Mouse (Mus musculus): ENCODE results near the gene Hexa.

The Hexa gene

DNA sequence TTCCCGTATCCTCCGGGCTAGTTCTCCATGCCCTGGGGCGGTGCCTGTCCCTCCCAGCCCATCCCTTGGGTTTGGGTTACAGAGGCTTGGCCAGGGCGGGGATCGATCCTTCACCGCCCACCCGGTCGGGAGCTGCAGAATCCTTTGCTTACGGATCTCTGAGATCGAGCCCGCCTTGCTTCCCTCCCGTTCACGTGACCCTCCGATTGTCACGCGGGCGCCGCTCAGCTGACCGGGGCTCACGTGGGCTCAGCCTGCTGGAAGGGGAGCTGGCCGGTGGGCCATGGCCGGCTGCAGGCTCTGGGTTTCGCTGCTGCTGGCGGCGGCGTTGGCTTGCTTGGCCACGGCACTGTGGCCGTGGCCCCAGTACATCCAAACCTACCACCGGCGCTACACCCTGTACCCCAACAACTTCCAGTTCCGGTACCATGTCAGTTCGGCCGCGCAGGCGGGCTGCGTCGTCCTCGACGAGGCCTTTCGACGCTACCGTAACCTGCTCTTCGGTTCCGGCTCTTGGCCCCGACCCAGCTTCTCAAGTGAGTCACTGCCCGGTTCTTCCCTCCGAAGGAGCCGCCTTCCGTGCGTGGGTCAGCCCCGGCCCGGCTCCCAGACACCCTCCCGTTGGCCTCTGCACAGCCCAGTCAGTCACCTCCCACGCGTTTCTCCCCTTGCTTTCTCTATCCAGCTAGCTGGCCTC is at the start of gene Hexa, which contains the start of gene Tmem202:
TSS of gene Hexa (plus strand) at position 100 of the 697 bp plus-strand sequence.
TSS of gene Tmem202 (minus strand) at position 407 of the 697 bp plus-strand sequence.
- peak; percentile 41 to 58 for DNase-seq (ENCODE audit: low read depth in 2 of 2, low spot score in 2 of 2)

DNA sequence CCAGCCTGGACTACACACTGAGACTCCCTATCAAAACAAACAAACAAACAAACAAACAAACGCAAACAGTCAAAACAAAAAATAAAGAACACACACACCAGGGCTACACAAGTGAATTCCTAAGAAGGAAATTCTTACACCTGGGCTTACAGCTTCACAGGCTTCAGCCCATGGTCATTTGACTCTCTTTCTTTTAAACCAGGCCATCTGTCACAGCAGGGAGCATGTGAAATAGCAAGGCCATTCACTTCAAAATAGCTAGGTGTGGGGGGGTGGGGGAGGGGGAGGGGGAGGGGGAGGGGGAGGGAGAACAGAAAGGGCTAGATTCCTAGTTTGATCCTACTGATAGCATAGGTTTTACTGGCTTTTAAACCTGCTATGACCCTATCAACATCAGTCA is 31.2 kb upstream of the Hexa start:
- DNase-seq (ENCODE audit: low read depth in 2 of 2, low spot score in 2 of 2), result no peak

DNA sequence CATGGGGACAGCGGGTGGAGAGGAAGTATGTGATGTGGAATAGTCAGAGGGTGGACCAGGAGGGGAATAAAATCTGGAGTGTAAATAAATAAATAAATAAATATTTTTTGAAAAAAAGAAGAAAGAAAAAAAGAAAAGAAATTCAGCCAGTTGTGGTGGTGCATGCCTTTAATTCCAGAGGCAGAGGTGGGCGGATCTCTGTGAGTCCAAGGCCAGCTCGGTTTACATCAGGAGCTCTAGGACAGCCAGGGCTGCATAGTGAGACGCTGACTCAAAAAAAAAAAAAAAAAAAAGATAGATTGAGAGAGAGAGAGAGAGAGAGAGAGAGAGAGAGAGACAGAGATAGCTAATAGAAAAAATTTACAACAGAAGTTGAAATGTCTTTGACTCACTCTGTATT is 27.0 kb upstream of the Hexa start:
- DNase-seq (ENCODE audit: low read depth in 2 of 2, low spot score in 2 of 2), result no peak

DNA sequence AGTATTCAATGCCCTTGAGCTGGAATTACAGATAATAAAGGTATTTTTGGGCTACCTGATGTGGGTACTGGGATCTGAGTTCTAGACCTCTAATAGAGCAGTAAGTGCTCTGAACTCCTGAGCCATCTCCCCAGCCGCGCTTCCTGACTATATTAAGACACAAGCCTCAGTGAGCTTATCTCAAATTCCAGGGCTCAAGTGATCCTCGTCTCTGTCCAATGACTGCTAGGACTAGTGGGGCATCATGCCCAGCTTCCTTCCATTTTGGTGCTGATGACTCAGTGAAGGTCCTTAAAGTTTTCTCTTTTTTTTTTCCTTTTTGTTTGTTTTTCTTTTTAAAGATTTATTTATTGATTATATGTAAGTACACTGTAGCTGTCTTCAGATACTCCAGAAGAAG is 24.3 kb upstream of the Hexa start:
- DNase-seq (ENCODE audit: low read depth in 2 of 2, low spot score in 2 of 2), result no peak

DNA sequence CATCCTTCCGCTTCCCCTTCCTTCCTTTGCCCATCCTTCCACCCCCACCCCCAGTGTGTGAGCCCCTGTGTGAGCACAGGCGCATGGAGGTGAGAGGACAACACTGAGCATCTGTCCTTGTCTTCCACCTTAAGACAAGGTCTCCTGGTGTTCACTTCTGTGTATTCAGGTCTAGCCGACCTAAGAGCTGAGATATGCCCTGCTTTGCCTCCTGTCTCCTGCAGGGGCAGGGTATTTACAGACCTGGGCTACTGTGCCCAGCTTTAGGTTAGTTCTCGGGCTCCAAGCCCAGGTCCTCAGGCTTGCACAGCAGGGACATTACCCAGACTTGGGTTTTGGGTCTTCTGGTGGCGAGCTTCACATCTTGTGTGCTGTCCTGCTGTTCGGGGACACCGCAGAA is 22.2 kb upstream of the Hexa start:
- peak; percentile 13 to 19 for DNase-seq (ENCODE audit: low read depth in 2 of 2, low spot score in 2 of 2)

DNA sequence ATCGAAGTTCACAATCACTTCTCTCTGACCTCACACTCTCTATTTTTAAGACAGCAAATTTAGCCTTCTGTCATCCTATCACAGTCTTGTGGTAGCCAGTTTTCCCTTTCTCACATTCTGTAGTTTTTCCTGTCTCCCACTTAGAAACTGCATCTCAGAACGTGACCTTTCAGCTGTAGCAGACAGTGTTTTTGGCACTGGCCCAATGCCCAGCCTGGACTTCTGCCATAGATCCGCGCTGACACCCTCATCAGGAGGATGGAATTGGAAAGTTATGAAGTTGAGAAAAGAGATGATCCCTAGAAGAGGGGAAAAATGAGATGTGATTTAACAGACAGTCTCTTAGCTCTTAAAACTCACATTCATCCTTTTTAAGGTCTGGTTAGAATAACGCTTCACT is 20.4 kb upstream of the Hexa start:
- DNase-seq (ENCODE audit: low read depth in 2 of 2, low spot score in 2 of 2), result no peak

DNA sequence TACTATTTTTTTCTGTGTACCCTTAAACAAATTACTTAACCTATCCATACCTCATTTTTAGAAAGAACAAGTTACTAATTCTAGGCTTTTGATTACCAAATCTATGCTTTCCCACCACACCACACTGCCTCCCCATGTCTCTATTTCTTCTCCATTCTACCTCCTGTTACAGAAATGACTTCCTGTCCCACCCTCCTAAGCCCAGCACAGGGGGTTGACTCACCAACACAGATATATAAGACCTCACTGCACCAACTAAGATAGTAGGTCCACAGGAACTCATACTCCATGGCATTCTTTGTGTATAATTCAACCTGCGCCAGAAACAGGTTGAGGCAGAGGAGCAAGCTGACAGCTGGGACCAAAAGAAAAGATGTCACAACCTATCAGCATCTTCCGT is 19.9 kb upstream of the Hexa start:
- no peak for DNase-seq (ENCODE audit: low read depth in 2 of 2, low spot score in 2 of 2)

DNA sequence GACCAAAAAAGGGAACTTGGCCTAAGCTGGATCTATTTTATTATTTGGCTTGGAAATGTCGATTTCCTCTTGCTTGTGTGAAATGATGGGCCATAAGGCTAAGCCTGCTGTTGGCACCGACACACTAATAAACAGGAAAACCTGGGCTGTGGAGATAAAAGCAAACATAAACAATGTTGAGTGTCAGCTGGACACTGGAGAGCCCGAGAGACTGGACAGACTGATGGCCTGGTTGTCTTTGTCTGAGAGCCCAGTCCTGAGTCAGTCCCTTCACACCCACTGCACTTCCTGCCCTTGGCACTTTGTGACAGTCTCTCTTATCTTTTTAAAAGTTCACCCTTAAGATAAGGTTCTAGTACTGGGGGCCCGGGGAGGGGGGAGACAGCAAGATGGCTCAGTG is 16.4 kb upstream of the Hexa start:
- DNase-seq (ENCODE audit: low read depth in 2 of 2, low spot score in 2 of 2), result no peak

DNA sequence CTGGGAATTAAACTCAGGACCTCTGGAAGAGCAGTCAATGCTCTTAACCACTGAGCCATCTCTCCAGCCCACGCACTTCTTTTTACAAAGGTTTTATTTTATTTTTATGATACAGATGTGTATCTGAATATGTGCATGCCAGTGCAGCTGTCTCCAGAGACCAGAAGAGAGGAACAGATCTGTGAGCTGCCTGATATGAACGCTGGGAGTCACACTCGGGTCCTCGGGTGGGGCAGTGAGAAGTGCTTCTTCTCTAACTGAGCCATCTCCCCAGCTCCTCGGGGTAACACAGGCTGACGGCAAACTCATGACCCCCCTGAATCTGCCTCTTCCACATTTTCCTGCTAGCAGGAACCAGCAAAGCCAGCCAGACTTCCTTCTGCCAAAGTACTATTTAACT is 12.6 kb upstream of the Hexa start:
- no peak for DNase-seq (ENCODE audit: low read depth in 2 of 2, low spot score in 2 of 2)

DNA sequence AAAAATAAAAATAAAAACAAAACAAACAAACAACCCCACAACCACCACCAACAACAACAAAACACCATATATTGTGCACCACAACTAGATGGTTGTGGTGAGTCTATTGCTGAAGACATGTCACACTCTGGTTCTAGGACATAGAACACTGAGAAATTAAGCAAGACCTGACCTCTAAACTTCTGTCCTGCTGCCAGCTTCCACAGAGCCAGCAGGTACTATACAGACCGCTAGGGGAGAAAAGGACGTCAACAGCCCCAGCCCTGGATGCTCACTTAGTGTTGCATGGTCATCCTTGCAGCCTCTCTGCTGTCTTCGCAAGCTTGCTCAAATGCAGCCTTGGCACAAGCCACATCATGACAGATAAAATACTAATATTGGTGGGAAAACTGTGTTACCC is 11.8 kb upstream of the Hexa start:
- DNase-seq (ENCODE audit: low read depth in 2 of 2, low spot score in 2 of 2), result no peak

DNA sequence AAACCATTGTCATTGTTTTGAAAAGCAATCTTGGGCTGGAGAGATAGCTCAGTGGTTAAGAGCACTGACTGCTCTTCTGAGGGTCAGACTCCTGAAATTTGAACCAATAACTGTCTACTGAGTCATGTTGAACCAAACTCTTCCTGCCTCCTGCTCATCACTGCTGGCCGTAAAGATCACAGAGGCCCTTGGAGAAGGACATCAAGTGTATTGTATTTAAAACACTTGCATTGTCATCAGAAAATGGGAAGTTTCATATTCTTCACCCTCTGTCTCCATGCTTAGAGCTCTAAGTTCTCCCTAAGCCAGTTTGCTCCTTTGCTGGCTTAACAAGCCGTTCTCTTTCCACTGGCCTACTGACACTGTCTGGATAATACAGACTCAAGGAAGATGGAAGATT is 11.1 kb upstream of the Hexa start:
- no peak for DNase-seq (ENCODE audit: low read depth in 2 of 2, low spot score in 2 of 2)

DNA sequence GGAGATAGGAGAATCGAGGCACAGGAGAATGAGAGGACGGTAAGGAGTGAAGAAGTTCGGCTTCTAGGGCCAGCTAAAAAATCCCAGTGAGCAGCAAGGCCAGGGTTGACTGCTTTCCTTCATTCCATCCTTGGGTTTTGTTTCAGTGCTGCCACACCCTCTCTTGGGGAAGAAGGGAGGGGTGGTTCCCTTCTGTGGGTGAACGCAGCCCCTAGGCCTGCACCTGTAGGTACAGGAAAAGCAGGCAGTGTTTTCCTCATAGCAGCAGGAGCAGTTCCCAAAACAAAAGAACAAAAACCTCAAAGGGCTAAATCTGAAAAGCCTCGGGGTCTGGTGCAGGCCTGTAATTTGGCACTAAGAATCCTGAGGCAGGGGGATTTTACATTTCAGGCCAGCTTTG is 7.7 kb upstream of the Hexa start:
- DNase-seq (ENCODE audit: low read depth in 2 of 2, low spot score in 2 of 2), result no peak

DNA sequence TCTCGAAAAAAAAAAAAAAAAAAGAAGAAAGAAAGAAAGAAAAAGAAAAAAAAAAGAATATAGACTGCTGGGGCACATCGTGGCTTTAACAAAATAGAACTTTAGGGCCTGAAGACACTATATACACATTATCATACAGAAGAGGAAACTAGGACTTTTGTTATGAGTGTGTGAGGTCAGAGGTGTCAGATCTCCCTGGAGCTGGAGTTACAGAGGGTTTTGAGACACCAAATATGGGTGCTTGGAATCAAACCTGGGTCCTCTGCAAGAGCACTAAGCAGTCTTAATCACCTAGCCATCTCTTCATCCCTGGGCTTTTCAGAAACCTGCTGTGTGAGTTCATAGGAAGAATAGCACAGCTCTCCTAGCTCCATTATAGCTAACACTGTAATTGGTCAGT is 5.9 kb upstream of the Hexa start:
- no peak for DNase-seq (ENCODE audit: low read depth in 2 of 2, low spot score in 2 of 2)

DNA sequence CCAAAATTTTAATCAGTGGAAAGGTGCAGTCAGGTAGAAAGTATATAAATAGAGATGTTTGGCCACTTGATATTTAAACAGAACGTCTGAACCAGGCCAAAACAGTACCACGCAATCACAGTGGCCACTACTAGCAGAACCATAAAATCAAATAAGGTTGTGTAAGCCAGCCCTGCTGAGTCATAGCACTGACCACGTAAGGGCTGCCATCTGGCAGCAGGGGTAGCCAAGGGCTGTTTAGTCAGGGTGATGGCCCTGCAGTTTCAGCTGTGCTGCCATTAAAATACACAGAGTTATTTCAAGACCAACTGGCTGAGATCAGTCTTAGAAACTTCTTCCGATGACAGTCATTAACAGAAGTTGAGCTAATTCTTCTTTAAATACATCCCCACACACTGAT is 5.5 kb upstream of the Hexa start:
- no peak for DNase-seq (ENCODE audit: low read depth in 2 of 2, low spot score in 2 of 2)

DNA sequence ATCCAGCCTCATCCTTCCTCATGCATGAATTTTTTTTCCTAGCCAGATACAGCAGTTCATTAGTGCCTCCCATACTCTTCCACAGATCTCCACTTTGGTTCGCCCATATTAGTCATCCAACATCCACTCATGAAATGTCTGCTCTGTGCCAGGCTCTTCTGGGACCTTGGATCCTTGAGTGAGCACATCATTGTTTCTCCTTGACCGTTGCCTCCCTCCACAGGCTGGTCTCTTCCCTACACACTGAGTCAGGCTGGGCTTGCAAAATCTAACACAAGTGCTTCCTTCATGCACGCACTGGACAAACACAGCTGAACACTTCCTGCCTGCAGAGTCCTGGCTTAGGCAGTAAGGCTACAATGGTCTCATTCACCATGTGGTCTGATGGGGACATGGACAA is 1.7 kb upstream of the Hexa start:
- no peak for DNase-seq (ENCODE audit: low read depth in 2 of 2, low spot score in 2 of 2)

DNA sequence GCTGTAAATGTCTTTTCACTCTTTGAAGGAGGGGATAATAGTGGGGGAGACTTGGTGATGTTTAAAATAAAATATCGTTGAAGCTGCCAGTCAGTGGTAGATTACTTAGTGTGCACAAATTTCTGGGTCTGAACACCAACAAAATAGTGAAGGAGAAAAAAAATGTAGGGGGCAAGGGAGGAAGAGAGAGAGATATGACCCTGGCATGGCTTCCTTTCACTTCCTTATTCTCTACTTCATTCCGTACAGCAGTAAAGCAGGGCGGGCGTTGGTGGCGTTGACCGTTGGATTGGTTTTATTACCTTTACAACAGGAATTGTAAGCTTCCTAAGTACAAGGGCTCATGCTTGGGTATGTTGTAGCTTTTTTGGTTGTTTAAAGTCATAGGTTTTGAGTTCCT is 2.3 kb downstream of the Hexa start:
- no peak for DNase-seq (ENCODE audit: low read depth in 2 of 2, low spot score in 2 of 2)

DNA sequence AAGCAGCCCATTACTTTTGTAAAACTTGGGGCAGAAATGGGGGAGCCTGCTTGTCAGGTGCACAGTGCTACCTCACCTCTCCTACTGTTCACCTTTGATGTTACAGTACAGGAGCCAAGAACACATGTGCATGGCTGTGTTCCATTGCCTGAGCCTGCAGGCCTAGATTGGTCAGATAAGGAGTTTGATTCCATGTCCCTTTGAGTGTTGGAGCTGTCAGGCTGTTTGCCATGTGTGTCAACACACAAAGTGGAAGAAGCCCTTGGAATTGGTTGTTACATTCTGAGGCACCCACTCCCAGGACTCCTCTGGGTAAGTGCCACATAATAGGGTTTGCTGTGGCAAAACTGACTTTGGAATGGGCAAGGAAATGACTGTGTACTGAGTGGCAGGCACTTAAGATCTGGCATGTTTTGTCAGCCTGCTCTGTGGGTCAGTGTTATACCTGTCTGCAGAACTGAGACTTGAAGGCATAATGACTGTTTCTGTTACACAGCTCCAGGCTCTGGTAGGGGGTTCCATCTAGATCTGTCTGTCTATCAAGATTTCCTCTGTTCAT is 3.5 kb downstream of the Hexa start:
- DNase-seq (ENCODE audit: low read depth in 2 of 2, low spot score in 2 of 2), result no peak

DNA sequence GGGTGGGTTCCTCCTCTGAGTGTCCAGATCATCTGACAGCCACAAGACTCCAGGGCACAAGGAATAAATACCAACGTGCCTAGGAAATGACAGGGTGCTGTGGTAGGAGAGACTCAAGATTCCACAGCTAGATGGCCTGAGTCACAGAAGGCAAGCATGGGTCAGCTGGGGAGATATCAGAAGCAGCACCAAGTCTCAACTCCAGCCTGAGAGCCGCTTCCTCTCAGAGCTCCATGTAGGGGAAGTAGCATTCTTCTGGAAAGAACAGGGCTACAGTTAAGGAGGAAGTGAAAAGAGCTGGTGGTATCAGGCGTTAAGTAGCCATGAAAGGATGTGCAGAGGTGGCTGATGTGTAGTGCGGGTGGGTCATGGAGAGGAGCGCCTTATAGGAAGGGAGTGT is 5.4 kb downstream of the Hexa start:
- DNase-seq (ENCODE audit: low read depth in 2 of 2, low spot score in 2 of 2), result no peak

DNA sequence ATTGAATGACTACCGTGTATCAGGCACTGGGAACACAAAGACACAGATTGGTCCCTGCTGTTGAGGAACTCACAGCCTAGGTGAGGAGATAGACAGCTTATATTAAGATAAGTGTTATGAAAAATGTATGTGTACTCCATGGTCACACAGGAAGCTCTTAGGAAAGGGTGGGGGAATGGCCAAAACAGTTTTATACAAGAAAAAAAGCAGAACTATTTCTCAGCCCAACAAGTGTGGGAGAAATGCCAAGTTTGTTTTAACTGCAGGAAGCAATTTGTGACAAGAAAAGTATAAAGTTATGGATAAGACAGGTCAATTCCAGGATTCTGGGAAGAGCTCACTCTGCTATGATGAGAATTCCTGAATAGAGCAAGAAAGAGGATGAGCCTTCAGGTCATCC is 8.5 kb downstream of the Hexa start:
- DNase-seq (ENCODE audit: low read depth in 2 of 2, low spot score in 2 of 2), result no peak

DNA sequence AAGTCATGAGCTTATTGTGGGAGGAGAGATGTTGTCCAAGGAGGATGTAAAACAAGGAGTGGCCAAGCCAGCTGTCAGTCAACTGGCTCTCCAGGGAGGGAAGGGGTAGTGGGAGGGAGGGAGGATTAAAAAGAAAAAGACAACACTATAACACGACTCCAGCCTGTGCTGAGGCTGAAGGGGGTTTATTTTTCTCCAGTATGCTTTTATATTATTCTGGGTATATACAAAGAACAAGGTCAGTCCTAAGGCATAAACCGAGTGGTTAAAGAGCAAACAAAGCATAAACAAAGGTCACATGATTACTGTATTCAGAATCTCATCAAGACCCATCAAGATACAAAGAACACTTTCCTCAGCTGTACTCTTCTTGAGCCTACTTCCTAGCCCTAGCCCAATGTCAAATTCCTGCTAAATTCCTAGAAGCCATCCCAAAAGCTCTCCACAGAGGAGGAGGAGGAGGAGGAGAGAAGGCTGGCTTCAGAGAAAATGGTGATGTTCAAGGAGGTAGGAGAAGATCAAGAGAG is 9.7 kb downstream of the Hexa start:
- no peak for DNase-seq (ENCODE audit: low read depth in 2 of 2, low spot score in 2 of 2)

DNA sequence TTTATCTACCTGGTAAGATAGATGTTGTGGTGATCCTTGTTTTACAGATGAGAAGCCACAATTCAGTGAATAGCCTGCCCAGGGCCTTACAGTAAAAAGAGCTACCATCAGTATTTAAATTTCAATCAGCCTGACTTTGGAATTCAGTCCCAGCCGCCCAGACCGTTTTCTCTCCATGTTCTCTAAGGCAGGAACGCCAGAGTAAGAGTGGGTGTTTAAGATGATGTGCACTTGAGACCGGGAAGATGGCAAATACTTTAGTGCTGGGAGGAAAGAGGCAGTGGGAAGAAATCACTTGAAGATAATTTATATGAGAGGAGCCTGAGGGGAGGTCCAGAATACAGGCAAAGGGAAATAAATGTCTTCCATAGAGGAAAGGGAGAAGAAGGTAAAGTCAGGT is 10.7 kb downstream of the Hexa start:
- no peak for DNase-seq (ENCODE audit: low read depth in 2 of 2, low spot score in 2 of 2)

DNA sequence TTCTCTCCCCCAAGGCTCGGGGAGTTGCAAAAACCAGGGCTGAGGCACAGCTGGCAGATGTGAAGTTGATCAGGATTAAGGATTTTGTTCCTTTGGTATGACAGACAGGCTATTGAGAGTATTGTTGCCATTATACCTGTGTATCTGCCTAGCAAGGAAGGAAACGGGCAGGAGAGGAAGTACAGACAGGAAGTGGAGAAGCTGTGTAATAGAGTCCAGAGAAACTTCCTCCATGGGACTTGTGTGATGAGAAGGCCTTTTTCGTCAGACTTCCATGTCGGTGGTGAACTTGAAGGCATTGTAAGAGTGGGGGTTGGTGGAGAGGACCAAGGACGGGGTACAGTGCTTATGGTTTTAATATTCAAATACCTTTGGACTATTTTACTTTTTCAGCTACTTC is 11.7 kb downstream of the Hexa start:
- DNase-seq (ENCODE audit: low read depth in 2 of 2, low spot score in 2 of 2), result no peak

DNA sequence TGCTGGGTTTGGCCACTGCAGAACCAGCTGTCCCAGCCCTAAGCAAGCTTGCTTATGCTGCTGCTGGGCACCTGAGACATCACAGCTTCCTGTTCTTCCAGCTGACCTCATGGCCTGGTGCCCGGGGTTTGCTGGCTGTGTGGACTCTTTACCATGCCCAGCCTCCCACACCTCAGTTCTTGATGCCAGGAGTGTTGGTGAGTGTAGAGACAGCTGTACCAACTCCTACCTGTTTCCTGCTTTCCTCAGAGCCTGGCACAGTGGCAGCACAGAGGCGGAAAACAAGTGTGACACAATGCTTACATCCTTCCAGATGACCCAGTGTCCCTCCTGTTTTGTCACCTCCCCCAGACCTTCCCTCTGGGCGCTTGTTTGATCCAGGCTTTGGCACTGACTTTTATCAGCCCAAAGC is 12.3 kb downstream of the Hexa start:
- DNase-seq (ENCODE audit: low read depth in 2 of 2, low spot score in 2 of 2), result no peak
